Mouse (Mus musculus) effector memory CD4-positive, alpha-beta T cell, adult 7 months (primary cell): ENCODE results near the gene Emcn. TPM values are rescaled to one million over a fixed set of nuclear protein-coding genes. Genes with fewer than 3 reads are reported as not detected.

Experiments used
- polyA plus RNA-seq: library from polyadenylated mRNA; unstranded; fragments of 100-300 nt; shearing (Covaris generic); gene quantifications from one replicate; pipeline ENCODE4 v1.2.1, GENCODE M21; 2017

The Emcn gene
- not detected for polyA plus RNA-seq

DNA sequence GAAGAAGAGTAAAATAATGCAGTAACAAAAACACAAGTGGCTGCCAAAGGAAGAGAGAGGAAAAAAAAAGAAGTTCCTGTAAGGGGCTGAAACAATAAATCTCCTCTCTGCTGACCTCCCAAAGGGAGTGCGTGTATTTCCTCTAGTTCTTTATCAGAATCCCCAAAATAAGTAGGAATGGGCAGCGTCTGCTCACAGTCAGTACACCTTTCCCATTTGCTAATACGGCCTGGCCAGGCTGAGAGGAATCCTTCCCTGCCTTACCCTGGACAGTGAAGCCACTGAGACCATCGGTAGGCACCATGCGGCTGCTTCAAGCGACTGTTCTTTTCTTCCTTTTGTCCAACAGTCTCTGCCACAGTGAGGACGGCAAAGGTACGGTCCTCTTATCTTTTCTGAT is at the start of gene Emcn:
TSS of gene Emcn (plus strand) at position 130 of the 400 bp plus-strand sequence.

